11 mouse cellular contexts compared by ENCODE assay signal in genomic region chr6:89359192-89359591, GRCm38 (mm10). TPM values are rescaled to one million over a fixed set of nuclear protein-coding genes. Genes with fewer than 3 reads are reported as not detected.
DNase-seq lines count a peak whose midpoint lies in the region; ATAC-seq and TF ChIP-seq lines count a peak whose summit lies in the region.
"Had no signal": no experiment of that assay in that cellular context is flagged by ENCODE, and none has a peak within 500 bp of the region (broad histone marks: within the 10 kb centered on the region; RNA-seq: fewer than 3 reads in every experiment).

No protein-coding gene starts in this region.

- ATAC-seq in forebrain, embryonic 12.5 days (ENCODE audit: low FRiP score), result no peak
- no peak for ATAC-seq in lung, embryonic 15.5 days (ENCODE audit: borderline replicate concordance, extremely low read depth, low FRiP score, low TSS enrichment)
- no peak for ATAC-seq in lung, postnatal 0 days
- ATAC-seq in hindbrain, embryonic 12.5 days (ENCODE audit: low FRiP score), result no peak
- ATAC-seq in neural tube, embryonic 14.5 days (ENCODE audit: low read depth), result no peak

- no peak overlapping the region; the same call in 1 of the 2 replicates for H3K9ac ChIP-seq in forebrain, embryonic 12.5 days
- H3K9ac ChIP-seq in lung, embryonic 15.5 days, result 0 out of 2 replicates have a peak overlapping the region, but pooled peaks have one; percentile 22
- no peak overlapping the region for H3K9ac ChIP-seq in lung, postnatal 0 days (replicated peaks; ENCODE audit: low read depth)
- H3K9ac ChIP-seq in hindbrain, embryonic 12.5 days, result peak overlapping the region; percentile 100
- H3K9ac ChIP-seq in neural tube, embryonic 14.5 days (replicated peaks; ENCODE audit: low read depth, low read length), result no peak overlapping the region

- TF ChIP-seq CTCF in lung, postnatal 0 days (IDR thresholded peaks at IDR 0.05), result no peak

- 86% methylated on average over 3 of the region's 3 CpGs for WGBS in forebrain, embryonic 12.5 days
- WGBS in forebrain, embryonic 10.5 days, result 91% methylated on average over 3 of the region's 3 CpGs
- WGBS in lung, embryonic 15.5 days, result 71% methylated on average over 3 of the region's 3 CpGs
- WGBS in lung, postnatal 0 days, result 68% methylated on average over 3 of the region's 3 CpGs
- 83% methylated on average over 3 of the region's 3 CpGs for WGBS in hindbrain, embryonic 12.5 days
- WGBS in neural tube, embryonic 14.5 days, result 93% methylated on average over 3 of the region's 3 CpGs

- H3K27me3 ChIP-seq in forebrain, embryonic 12.5 days, result peaks cover 12% of the 10 kb centered on the region
- peaks cover 15% of the 10 kb centered on the region for H3K27me3 ChIP-seq in forebrain, embryonic 10.5 days (ENCODE audit: poor library complexity, severe bottlenecking)
- peaks cover 8% of the 10 kb centered on the region; the same call in 1 of the 2 replicates for H3K27me3 ChIP-seq in lung, embryonic 15.5 days
- H3K27me3 ChIP-seq in lung, postnatal 0 days (replicated peaks; ENCODE audit: insufficient read depth, low read length), result no peaks in the 10 kb centered on the region
- H3K27me3 ChIP-seq in hindbrain, embryonic 12.5 days, result 0 out of 2 replicates have a peak, but pooled peaks cover 5% of the 10 kb centered on the region
- H3K27me3 ChIP-seq in neural tube, embryonic 14.5 days (ENCODE audit: control insufficient read depth, insufficient read depth, low read length), result no peaks in the 10 kb centered on the region

- H3K36me3 ChIP-seq in forebrain, embryonic 12.5 days (replicated peaks), result peaks cover 33% of the 10 kb centered on the region
- peaks cover 35% of the 10 kb centered on the region for H3K36me3 ChIP-seq in forebrain, embryonic 10.5 days (replicated peaks)
- H3K36me3 ChIP-seq in lung, embryonic 15.5 days, result peaks cover 11% of the 10 kb centered on the region; the same call in 1 of the 2 replicates
- H3K36me3 ChIP-seq in lung, postnatal 0 days (ENCODE audit: insufficient read depth, low read length), result 0 out of 2 replicates have a peak, but pooled peaks cover 3% of the 10 kb centered on the region
- H3K36me3 ChIP-seq in hindbrain, embryonic 12.5 days, result peaks cover 29% of the 10 kb centered on the region
- peaks cover 8% of the 10 kb centered on the region for H3K36me3 ChIP-seq in neural tube, embryonic 14.5 days (ENCODE audit: control insufficient read depth, insufficient read depth, low read length)

- no peak for DNase-seq in forebrain, embryonic 10.5 days (ENCODE audit: extremely low spot score, low spot score)
- no peak for DNase-seq in lung, postnatal 0 days (ENCODE audit: low spot score)
- DNase-seq in right cerebral cortex, adult 18-20 months, result no peak
- no peak for DNase-seq in retina, postnatal 1 day
- DNase-seq: gastrocnemius, postnatal 36 days; kidney, adult 8-10 months had no signal

- no peaks in the 10 kb centered on the region for H3K9me3 ChIP-seq in forebrain, embryonic 12.5 days
- no peaks in the 10 kb centered on the region for H3K9me3 ChIP-seq in forebrain, embryonic 10.5 days
- H3K9me3 ChIP-seq in lung, embryonic 15.5 days, result no peaks in the 10 kb centered on the region
- H3K9me3 ChIP-seq in lung, postnatal 0 days (ENCODE audit: low read length), result no peaks in the 10 kb centered on the region
- H3K9me3 ChIP-seq in hindbrain, embryonic 12.5 days (replicated peaks), result no peaks in the 10 kb centered on the region
- H3K9me3 ChIP-seq in neural tube, embryonic 14.5 days (ENCODE audit: control insufficient read depth, low read length), result no peaks in the 10 kb centered on the region

- peak overlapping the region; percentile 48 for H3K27ac ChIP-seq in forebrain, embryonic 12.5 days
- H3K27ac ChIP-seq in forebrain, embryonic 10.5 days, result no peak overlapping the region
- H3K27ac ChIP-seq in lung, embryonic 15.5 days, result no peak overlapping the region
- no peak overlapping the region for H3K27ac ChIP-seq in lung, postnatal 0 days (ENCODE audit: low read length)
- peak overlapping the region; percentile 2; the same call in 1 of the 2 replicates for H3K27ac ChIP-seq in hindbrain, embryonic 12.5 days
- H3K27ac ChIP-seq in neural tube, embryonic 14.5 days (ENCODE audit: low read depth, low read length), result no peak overlapping the region
- H3K27ac ChIP-seq: macrophage had no signal

- H3K4me2 ChIP-seq in forebrain, embryonic 12.5 days, result peak overlapping the region; percentile 77
- H3K4me2 ChIP-seq in lung, embryonic 15.5 days, result no peak overlapping the region
- H3K4me2 ChIP-seq in lung, postnatal 0 days (replicated peaks; ENCODE audit: low read depth, low read length), result no peak overlapping the region
- peak overlapping the region; percentile 94 for H3K4me2 ChIP-seq in hindbrain, embryonic 12.5 days (replicated peaks)
- peak overlapping the region; percentile 89; the same call in 1 of the 2 replicates for H3K4me2 ChIP-seq in neural tube, embryonic 14.5 days (ENCODE audit: low read depth, low read length)

- TF ChIP-seq EP300 in lung, postnatal 0 days (IDR thresholded peaks at IDR 0.05), result no peak

- peak overlapping the region; percentile 88 for H3K4me3 ChIP-seq in forebrain, embryonic 12.5 days (replicated peaks)
- H3K4me3 ChIP-seq in forebrain, embryonic 10.5 days, result no peak overlapping the region; the same call in 1 of the 2 replicates
- no peak overlapping the region for H3K4me3 ChIP-seq in lung, embryonic 15.5 days
- H3K4me3 ChIP-seq in lung, postnatal 0 days (ENCODE audit: low read depth, low read length), result no peak overlapping the region
- H3K4me3 ChIP-seq in hindbrain, embryonic 12.5 days, result peak overlapping the region; percentile 91; the same call in 1 of the 2 replicates
- no peak overlapping the region for H3K4me3 ChIP-seq in neural tube, embryonic 14.5 days (ENCODE audit: low read depth, low read length)

- peaks cover 82% of the 10 kb centered on the region for H3K4me1 ChIP-seq in forebrain, embryonic 12.5 days
- H3K4me1 ChIP-seq in forebrain, embryonic 10.5 days, result peaks cover 75% of the 10 kb centered on the region
- peaks cover 40% of the 10 kb centered on the region for H3K4me1 ChIP-seq in lung, embryonic 15.5 days
- peaks cover 23% of the 10 kb centered on the region for H3K4me1 ChIP-seq in lung, postnatal 0 days (ENCODE audit: insufficient read depth, low read depth, low read length)
- H3K4me1 ChIP-seq in hindbrain, embryonic 12.5 days, result peaks cover 77% of the 10 kb centered on the region
- H3K4me1 ChIP-seq in neural tube, embryonic 14.5 days (ENCODE audit: control insufficient read depth, insufficient read depth, low read length), result peaks cover 39% of the 10 kb centered on the region

RNA-seq across cellular contexts. Expression of gene Plxna1, which starts 3.2 kb away (rescaled TPM):
- 52.3 and 56.8 TPM in 2 replicates for polyA plus RNA-seq in forebrain, embryonic 12.5 days (2016; fragmentation: Nextera tagmentation; extraction: Ambion mirVana)
- polyA plus RNA-seq in forebrain, embryonic 10.5 days (2016; fragmentation: Nextera tagmentation; extraction: Ambion mirVana), result 22.4 and 26.6 TPM in 2 replicates
- polyA plus RNA-seq in lung, embryonic 15.5 days (2015; fragmentation: Nextera tagmentation; extraction: Ambion mirVana), result 25.1 and 27.5 TPM in 2 replicates
- 13.6 and 29.2 TPM in 2 replicates for polyA plus RNA-seq in lung, postnatal 0 days (2015; fragmentation: Nextera tagmentation; extraction: Ambion mirVana)
- polyA plus RNA-seq in hindbrain, embryonic 12.5 days (2016; fragmentation: Nextera tagmentation; extraction: Ambion mirVana), result 62.8 and 65.2 TPM in 2 replicates
- 37.8 and 38.3 TPM in 2 replicates for polyA plus RNA-seq in neural tube, embryonic 14.5 days (2014; fragmentation: Nextera tagmentation; extraction: Ambion mirVana)

Comparison
In these comparisons a context has a peak if more than half of its experiments do, and no peak if none do; other contexts are left out.
1. H3K27ac ChIP-seq: peak in forebrain, embryonic 12.5 days (single experiment) and hindbrain, embryonic 12.5 days (single experiment); none in forebrain, embryonic 10.5 days (single experiment), lung, embryonic 15.5 days (single experiment), lung, postnatal 0 days (single experiment) and neural tube, embryonic 14.5 days (single experiment).
2. H3K4me3 ChIP-seq: peak in forebrain, embryonic 12.5 days (single experiment) and hindbrain, embryonic 12.5 days (single experiment); none in forebrain, embryonic 10.5 days (single experiment), lung, embryonic 15.5 days (single experiment), lung, postnatal 0 days (single experiment) and neural tube, embryonic 14.5 days (single experiment).
3. H3K9ac ChIP-seq: peak in lung, embryonic 15.5 days (single experiment) and hindbrain, embryonic 12.5 days (single experiment); none in forebrain, embryonic 12.5 days (single experiment), lung, postnatal 0 days (single experiment) and neural tube, embryonic 14.5 days (single experiment).
4. H3K4me2 ChIP-seq: peak in forebrain, embryonic 12.5 days (single experiment), hindbrain, embryonic 12.5 days (single experiment) and neural tube, embryonic 14.5 days (single experiment); none in lung, embryonic 15.5 days (single experiment) and lung, postnatal 0 days (single experiment).